Mouse (Mus musculus): Measurements from ENCODE around the gene Myo9a.

- TF ChIP-seq CTCF (conservative IDR thresholded peaks at IDR 0.05; ENCODE audit: insufficient read depth, insufficient read length, low read depth, low read length) (no peak), POLR2A (IDR thresholded peaks at IDR 0.05; ENCODE audit: low read depth, low read length) (no peak)
Measured at GRCm38 (mm10) chr9:59716275-59716898, 34.3 kb upstream of the Myo9a start.
